Mouse (Mus musculus): Measurements from ENCODE around the gene Hddc2. TPM values are rescaled to one million over a fixed set of nuclear protein-coding genes. Genes with fewer than 3 reads are reported as not detected.

The Hddc2 gene
- polyA plus RNA-seq (2015; fragmentation: Nextera tagmentation; extraction: Ambion mirVana) = 41.2 and 42.0 TPM in 2 replicates

GRCm38 (mm10) chr10:31312865-31313848 lies at the start of gene Hddc2:
TSS of gene Hddc2 (plus strand) at chr10:31313383.
- no peaks in the 10 kb centered on the region for H3K9me3 ChIP-seq (replicated peaks)
- no peaks in the 10 kb centered on the region for H3K27me3 ChIP-seq

DNA sequence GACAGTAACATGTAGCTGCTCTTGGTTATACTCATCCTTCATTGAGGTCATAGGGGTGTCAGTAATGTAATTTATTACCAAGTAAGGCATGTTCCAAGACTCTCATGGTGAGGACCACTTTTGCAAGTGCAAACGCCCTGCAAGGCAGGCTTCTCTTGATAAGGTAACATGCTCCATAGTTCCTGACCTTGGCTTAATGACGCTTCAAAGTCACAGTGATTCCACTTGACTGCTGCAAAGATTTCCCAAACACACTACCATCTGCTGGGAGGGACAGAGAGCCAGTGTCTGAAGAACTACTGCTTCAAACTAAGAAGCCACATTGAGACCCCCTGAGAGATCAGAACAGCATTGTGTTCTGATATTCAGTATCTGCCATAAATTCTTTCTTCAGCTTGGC lies 40.4 kb upstream of the Hddc2 start:
- Histone ChIP-seq H3K4me3 (no peak overlapping the region), H3K27ac (peak overlapping the region; percentile 86), H3K27me3 (no peaks in the 10 kb centered on the region), H3K9ac (no peak overlapping the region), H3K9me3 (replicated peaks) (no peaks in the 10 kb centered on the region), H3K4me1 (replicated peaks) (no peaks in the 10 kb centered on the region; the same call in 1 of the 2 replicates), H3K36me3 (no peaks in the 10 kb centered on the region), H3K4me2 (no peak overlapping the region)
- 28% methylated on average over 2 of the region's 2 CpGs for WGBS
- ATAC-seq (replicated peaks; ENCODE audit: insufficient number of reproducible peaks, insufficient read depth, low FRiP score, low read depth) = peak; percentile 66; the same call in 1 of the 2 replicates

More at GRCm38 (mm10) chr10:31312865-31313848, at the start of gene Hddc2:
- peak within 1 kb of the TSS; percentile 91 for H3K4me3 ChIP-seq
- peaks cover 10% of the 10 kb centered on the region for H3K4me1 ChIP-seq (replicated peaks)
- H3K4me2 ChIP-seq = peak within 1 kb of the TSS; percentile 86
- H3K36me3 ChIP-seq = peaks cover 12% of the 10 kb centered on the region
- H3K27ac ChIP-seq = peak within 1 kb of the TSS; percentile 93
- WGBS = 4% methylated on average over 44 of the region's 44 CpGs
- peak within 1 kb of the TSS; percentile 85 for H3K9ac ChIP-seq
- peak; percentile 91 for ATAC-seq (replicated peaks; ENCODE audit: insufficient number of reproducible peaks, insufficient read depth, low FRiP score, low read depth)

- no peaks in the 10 kb centered on the region for H3K36me3 ChIP-seq
- peak overlapping the region; percentile 86 for H3K27ac ChIP-seq
- no peak overlapping the region for H3K9ac ChIP-seq
- WGBS = 31% methylated on average over 1 of the region's 1 CpGs
- H3K27me3 ChIP-seq = no peaks in the 10 kb centered on the region
- no peaks in the 10 kb centered on the region for H3K9me3 ChIP-seq (replicated peaks)
- H3K4me3 ChIP-seq = no peak overlapping the region
- H3K4me2 ChIP-seq = no peak overlapping the region
- H3K4me1 ChIP-seq (replicated peaks) = no peaks in the 10 kb centered on the region; the same call in 1 of the 2 replicates
- peak; percentile 96 for ATAC-seq (replicated peaks; ENCODE audit: insufficient number of reproducible peaks, insufficient read depth, low FRiP score, low read depth)
Observed at GRCm38 (mm10) chr10:31273171-31273570, 40.0 kb upstream of the Hddc2 start.

- H3K4me3 ChIP-seq = no peak overlapping the region
- no peak overlapping the region for H3K27ac ChIP-seq
- ATAC-seq (replicated peaks; ENCODE audit: insufficient number of reproducible peaks, insufficient read depth, low FRiP score, low read depth) = no peak
- no peak overlapping the region for H3K9ac ChIP-seq
- no peaks in the 10 kb centered on the region for H3K27me3 ChIP-seq
- H3K9me3 ChIP-seq (replicated peaks) = no peaks in the 10 kb centered on the region
- no peaks in the 10 kb centered on the region for H3K36me3 ChIP-seq
- H3K4me1 ChIP-seq (replicated peaks) = no peaks in the 10 kb centered on the region
- no peak overlapping the region for H3K4me2 ChIP-seq
Observed at GRCm38 (mm10) chr10:31287787-31288186, 25.4 kb upstream of the Hddc2 start.

DNA sequence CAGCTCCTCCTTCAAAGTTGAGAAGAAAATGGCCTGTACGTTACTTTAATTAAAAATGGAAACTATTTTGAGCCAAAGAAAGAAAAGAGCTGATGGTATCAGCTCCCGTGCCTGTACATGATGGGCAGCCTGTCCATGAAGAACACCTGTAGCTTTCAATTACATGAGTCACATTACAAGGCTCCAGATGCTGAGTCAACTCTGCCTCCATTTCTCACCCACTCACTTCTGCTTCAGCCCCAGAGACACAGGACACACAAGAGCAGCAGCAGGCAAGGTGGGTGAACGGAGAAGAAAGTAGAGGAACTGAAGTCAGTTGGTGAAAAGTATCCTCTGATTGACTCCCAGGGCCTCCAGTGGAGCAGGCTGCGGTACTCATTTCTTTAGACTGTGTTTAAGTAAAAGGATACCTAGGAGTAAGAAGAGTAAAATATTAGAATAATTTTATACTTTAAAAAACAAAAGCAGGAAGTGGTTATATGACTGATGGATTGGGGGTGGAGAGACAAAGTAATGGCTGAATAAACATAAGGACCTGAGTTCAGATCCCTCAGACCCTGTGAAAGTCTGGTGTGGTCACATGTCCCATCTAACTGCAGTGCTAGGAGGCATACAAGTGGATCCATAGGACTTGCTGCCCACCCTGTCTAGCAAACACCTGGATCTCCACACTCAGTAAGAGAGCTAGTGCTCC lies 24.3 kb upstream of the Hddc2 start:
- no peak for ATAC-seq (replicated peaks; ENCODE audit: insufficient number of reproducible peaks, insufficient read depth, low FRiP score, low read depth)
- no peak overlapping the region for H3K4me3 ChIP-seq
- no peaks in the 10 kb centered on the region for H3K36me3 ChIP-seq
- H3K27me3 ChIP-seq = no peaks in the 10 kb centered on the region
- WGBS = 89% methylated on average over 4 of the region's 4 CpGs
- H3K9ac ChIP-seq = no peak overlapping the region
- H3K4me2 ChIP-seq = no peak overlapping the region
- H3K27ac ChIP-seq = no peak overlapping the region
- H3K4me1 ChIP-seq (replicated peaks) = no peaks in the 10 kb centered on the region
- no peaks in the 10 kb centered on the region for H3K9me3 ChIP-seq (replicated peaks)

GRCm38 (mm10) chr10:31295705-31296104 lies 17.5 kb upstream of the Hddc2 start:
- peak overlapping the region; percentile 47 for H3K27ac ChIP-seq

DNA sequence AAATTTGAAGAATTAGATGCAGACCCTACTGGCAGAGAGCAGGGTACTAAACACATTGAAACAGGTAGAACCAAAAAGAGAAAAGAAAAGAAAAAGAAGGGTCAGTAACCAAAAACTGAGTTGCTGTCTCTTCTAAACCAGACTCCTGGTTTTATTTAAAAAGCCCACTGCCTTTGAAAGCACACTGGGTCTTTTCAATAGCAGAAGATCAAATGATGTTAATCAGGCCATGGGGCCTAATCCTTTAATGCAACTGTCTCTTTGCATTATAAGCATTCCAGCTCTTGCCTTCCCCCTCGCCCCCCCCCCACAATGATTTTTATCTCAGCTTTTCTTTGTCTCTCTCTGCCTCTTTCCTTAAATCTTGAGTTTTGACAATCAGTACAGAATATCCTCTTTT lies 16.7 kb upstream of the Hddc2 start:
- H3K4me2 ChIP-seq = no peak overlapping the region
- no peak for ATAC-seq (replicated peaks; ENCODE audit: insufficient number of reproducible peaks, insufficient read depth, low FRiP score, low read depth)
- H3K4me3 ChIP-seq = no peak overlapping the region
- no peaks in the 10 kb centered on the region for H3K9me3 ChIP-seq (replicated peaks)
- H3K9ac ChIP-seq = no peak overlapping the region
- H3K4me1 ChIP-seq (replicated peaks) = peaks cover 10% of the 10 kb centered on the region
- no peaks in the 10 kb centered on the region for H3K27me3 ChIP-seq
- H3K27ac ChIP-seq = no peak overlapping the region
- 60% methylated on average over 1 of the region's 1 CpGs for WGBS
- H3K36me3 ChIP-seq = no peaks in the 10 kb centered on the region

More at GRCm38 (mm10) chr10:31295705-31296104, 17.5 kb upstream of the Hddc2 start:
- no peaks in the 10 kb centered on the region for H3K27me3 ChIP-seq
- no peak for ATAC-seq (replicated peaks; ENCODE audit: insufficient number of reproducible peaks, insufficient read depth, low FRiP score, low read depth)
- no peaks in the 10 kb centered on the region for H3K36me3 ChIP-seq
- H3K4me1 ChIP-seq (replicated peaks) = peaks cover 10% of the 10 kb centered on the region
- H3K4me3 ChIP-seq = no peak overlapping the region
- no peak overlapping the region for H3K9ac ChIP-seq
- H3K9me3 ChIP-seq (replicated peaks) = no peaks in the 10 kb centered on the region
- 47% methylated on average over 5 of the region's 5 CpGs for WGBS
- H3K4me2 ChIP-seq = no peak overlapping the region

DNA sequence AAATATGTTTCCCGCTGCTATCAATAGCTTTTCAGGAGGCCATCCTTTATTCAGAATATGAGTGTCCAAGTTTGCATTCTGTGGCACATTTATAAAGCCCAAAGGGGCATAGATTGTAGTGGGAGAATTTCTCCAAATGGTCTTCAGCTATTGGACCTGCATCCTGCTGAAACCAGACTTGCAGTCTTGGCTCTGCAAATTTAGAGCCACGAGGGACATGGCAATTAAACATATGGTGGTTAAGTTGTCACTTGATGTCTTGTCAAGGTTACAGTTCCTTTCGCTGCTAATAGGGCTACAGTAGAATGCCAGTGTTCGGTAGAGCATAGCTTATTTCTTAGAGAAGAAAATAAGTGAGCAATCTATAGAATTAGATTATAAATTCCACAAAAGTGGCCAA lies 16.1 kb upstream of the Hddc2 start:
- Histone ChIP-seq H3K9ac (no peak overlapping the region), H3K27ac (no peak overlapping the region), H3K4me1 (replicated peaks) (peaks cover 10% of the 10 kb centered on the region), H3K36me3 (no peaks in the 10 kb centered on the region), H3K9me3 (replicated peaks) (no peaks in the 10 kb centered on the region), H3K4me2 (no peak overlapping the region), H3K4me3 (no peak overlapping the region), H3K27me3 (no peaks in the 10 kb centered on the region)
- no peak for ATAC-seq (replicated peaks; ENCODE audit: insufficient number of reproducible peaks, insufficient read depth, low FRiP score, low read depth)
- 71% methylated on average over 4 of the region's 4 CpGs for WGBS

- no peak for ATAC-seq (replicated peaks; ENCODE audit: insufficient number of reproducible peaks, insufficient read depth, low FRiP score, low read depth)
- Histone ChIP-seq H3K27me3 (no peaks in the 10 kb centered on the region), H3K4me1 (replicated peaks) (peaks cover 10% of the 10 kb centered on the region), H3K4me2 (no peak overlapping the region), H3K9me3 (replicated peaks) (no peaks in the 10 kb centered on the region), H3K27ac (no peak overlapping the region), H3K36me3 (no peaks in the 10 kb centered on the region), H3K4me3 (no peak overlapping the region), H3K9ac (no peak overlapping the region)
- WGBS = 39% methylated on average over 2 of the region's 2 CpGs
Observed at GRCm38 (mm10) chr10:31298263-31298662, 14.9 kb upstream of the Hddc2 start.

- Histone ChIP-seq H3K4me3 (no peak overlapping the region), H3K27me3 (no peaks in the 10 kb centered on the region), H3K27ac (no peak overlapping the region), H3K4me2 (no peak overlapping the region), H3K9me3 (replicated peaks) (no peaks in the 10 kb centered on the region), H3K4me1 (replicated peaks) (peaks cover 10% of the 10 kb centered on the region), H3K36me3 (no peaks in the 10 kb centered on the region), H3K9ac (no peak overlapping the region)
- WGBS = 33% methylated on average over 6 of the region's 6 CpGs
- no peak for ATAC-seq (replicated peaks; ENCODE audit: insufficient number of reproducible peaks, insufficient read depth, low FRiP score, low read depth)
Observed at GRCm38 (mm10) chr10:31298921-31299574, 14.1 kb upstream of the Hddc2 start.

GRCm38 (mm10) chr10:31300292-31300691 lies 12.9 kb upstream of the Hddc2 start:
- H3K27ac ChIP-seq = no peak overlapping the region
- WGBS = 61% methylated on average over 1 of the region's 1 CpGs
- no peaks in the 10 kb centered on the region for H3K9me3 ChIP-seq (replicated peaks)
- no peaks in the 10 kb centered on the region for H3K36me3 ChIP-seq
- no peak overlapping the region for H3K4me2 ChIP-seq
- H3K4me1 ChIP-seq (replicated peaks) = peaks cover 7% of the 10 kb centered on the region
- no peaks in the 10 kb centered on the region for H3K27me3 ChIP-seq
- H3K9ac ChIP-seq = no peak overlapping the region
- H3K4me3 ChIP-seq = no peak overlapping the region
- no peak for ATAC-seq (replicated peaks; ENCODE audit: insufficient number of reproducible peaks, insufficient read depth, low FRiP score, low read depth)

Measured in heart, embryonic 15.5 days (tissue).